In the genomic region with DNA sequence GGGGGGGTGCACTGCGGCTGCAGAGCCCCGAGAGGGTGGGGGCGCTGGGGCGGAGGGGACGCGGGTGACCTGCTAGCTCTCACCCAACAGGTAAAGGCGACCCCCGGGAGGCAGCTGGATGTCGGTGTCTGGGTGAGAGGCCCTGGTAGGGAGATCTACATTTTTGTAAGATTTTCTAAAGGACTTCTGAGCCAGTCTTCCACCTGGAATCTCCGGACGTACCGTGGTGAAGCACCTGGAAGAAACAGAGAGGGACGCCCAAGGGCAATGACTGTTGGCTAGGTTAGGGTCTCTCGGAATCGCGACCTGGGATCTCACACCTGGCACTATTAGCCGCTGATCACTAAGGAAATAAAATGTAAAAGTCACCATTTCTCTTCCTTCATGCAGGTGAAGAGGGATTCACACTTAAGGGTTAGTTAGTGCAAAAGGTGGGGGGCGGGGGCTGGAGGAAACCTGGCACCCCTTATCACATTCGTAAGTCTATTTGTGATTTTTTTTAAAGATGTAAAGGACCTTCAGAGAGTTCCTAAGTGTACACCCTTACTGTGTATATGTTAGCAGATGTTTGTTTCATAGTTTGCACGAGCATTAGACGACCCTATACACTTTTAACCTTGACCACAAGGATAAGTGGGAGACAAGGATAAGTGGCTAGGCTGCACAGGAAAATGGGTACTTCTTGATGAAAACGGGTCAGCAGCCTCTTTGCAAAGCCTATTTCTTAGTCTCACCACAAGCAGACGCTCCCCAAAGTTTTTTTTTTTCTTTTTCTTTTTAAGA, we compare ENCODE assay signal across 9 mouse cellular contexts. TPM values are rescaled to one million over a fixed set of nuclear protein-coding genes. Genes with fewer than 3 reads are reported as not detected.
DNase-seq lines count a peak whose midpoint lies in the region; ATAC-seq and TF ChIP-seq lines count a peak whose summit lies in the region.
"Had no signal": no experiment of that assay in that cellular context is flagged by ENCODE, and none has a peak within 500 bp of the region (broad histone marks: within the 10 kb centered on the region; RNA-seq: fewer than 3 reads in every experiment).

No protein-coding gene starts in this region.

- H3K4me3 ChIP-seq in heart, embryonic 12.5 days = peak overlapping the region; percentile 79
- H3K4me3 ChIP-seq in ES-Bruce4 (ENCODE audit: low read depth, low read length) = peak overlapping the region; percentile 88
- peak overlapping the region; percentile 84 for H3K4me3 ChIP-seq in forebrain, embryonic 15.5 days
- peak overlapping the region; percentile 24 to 48; a peak in 3 of 4 replicates for H3K4me3 ChIP-seq in liver, embryonic 14.5 days (ENCODE audit: insufficient read depth in 1 of 2, low read depth in 2 of 2, low read length in 2 of 2)

- no peak for TF ChIP-seq CTCF in ES-Bruce4 (IDR thresholded peaks at IDR 0.05; ENCODE audit: low read depth, low read length)
- no peak for TF ChIP-seq CTCF in liver, embryonic 14.5 days (IDR thresholded peaks at IDR 0.05; ENCODE audit: low read depth)

- peaks cover 27% of the 10 kb centered on the region for H3K4me1 ChIP-seq in heart, embryonic 12.5 days (replicated peaks)
- H3K4me1 ChIP-seq in ES-Bruce4 (ENCODE audit: control insufficient read depth, insufficient read depth, low read length) = no peaks in the 10 kb centered on the region
- H3K4me1 ChIP-seq in forebrain, embryonic 15.5 days = peaks cover 51% of the 10 kb centered on the region
- no peaks in the 10 kb centered on the region for H3K4me1 ChIP-seq in liver, embryonic 14.5 days (replicated peaks; ENCODE audit: control insufficient read depth in 2 of 2, insufficient read depth in 2 of 2, low read length in 1 of 2)

- H3K9me3 ChIP-seq in heart, embryonic 12.5 days (replicated peaks) = no peaks in the 10 kb centered on the region
- H3K9me3 ChIP-seq in ES-Bruce4 (replicated peaks; ENCODE audit: control insufficient read depth, insufficient read depth, low read length, poor library complexity, severe bottlenecking) = no peaks in the 10 kb centered on the region
- H3K9me3 ChIP-seq in forebrain, embryonic 15.5 days = no peaks in the 10 kb centered on the region
- H3K9me3 ChIP-seq in liver, embryonic 14.5 days (ENCODE audit: control insufficient read depth, low read length) = no peaks in the 10 kb centered on the region

- no peak for ATAC-seq in heart, embryonic 12.5 days (ENCODE audit: insufficient number of reproducible peaks, low FRiP score)
- ATAC-seq in forebrain, embryonic 15.5 days (replicated peaks) = no peak
- ATAC-seq in liver, embryonic 14.5 days (ENCODE audit: insufficient read depth) = 0 out of 2 replicates have a peak, but pooled peaks have one; percentile 5

- 1% methylated on average over 22 of the region's 23 CpGs for WGBS in heart, embryonic 12.5 days
- WGBS in forebrain, embryonic 15.5 days = under 1% methylated on average over 23 of the region's 23 CpGs
- 3% methylated on average over 23 of the region's 23 CpGs for WGBS in liver, embryonic 14.5 days (ENCODE audit: insufficient replicate concordance)

- TF ChIP-seq EP300 in ES-Bruce4 (IDR thresholded peaks at IDR 0.05; ENCODE audit: insufficient read depth, low read depth, low read length) = no peak
- TF ChIP-seq EP300 in liver, embryonic 14.5 days (IDR thresholded peaks at IDR 0.05; ENCODE audit: low read depth) = no peak

- peaks cover 13% of the 10 kb centered on the region for H3K27me3 ChIP-seq in heart, embryonic 12.5 days (replicated peaks)
- H3K27me3 ChIP-seq in ES-Bruce4 (ENCODE audit: control insufficient read depth, insufficient read depth, low read length, poor library complexity, severe bottlenecking) = no peaks in the 10 kb centered on the region
- no peaks in the 10 kb centered on the region for H3K27me3 ChIP-seq in forebrain, embryonic 15.5 days
- H3K27me3 ChIP-seq in liver, embryonic 14.5 days (ENCODE audit: control insufficient read depth, insufficient read depth, low read length) = peaks cover 52% of the 10 kb centered on the region

- DNase-seq in heart, postnatal 4 days = no peak
- no peak for DNase-seq in liver, embryonic 14.5 days (ENCODE audit: low read depth in 3 of 3, low spot score in 3 of 3)
- DNase-seq in adrenal gland, postnatal 14 days = no peak
- no peak for DNase-seq in T-cell, adult 2 months (ENCODE audit: low spot score)
- no peak for DNase-seq in cerebellum, adult 9-11 months

- H3K4me2 ChIP-seq in heart, embryonic 12.5 days = peak overlapping the region; percentile 84
- peak overlapping the region; percentile 76 for H3K4me2 ChIP-seq in forebrain, embryonic 15.5 days (replicated peaks)
- H3K4me2 ChIP-seq in liver, embryonic 14.5 days (ENCODE audit: low read depth) = peak overlapping the region; percentile 57

- H3K9ac ChIP-seq in heart, embryonic 12.5 days = peak overlapping the region; percentile 80
- H3K9ac ChIP-seq in ES-Bruce4 (ENCODE audit: low read depth, poor library complexity, severe bottlenecking) = peak overlapping the region; percentile 77
- H3K9ac ChIP-seq in forebrain, embryonic 15.5 days (replicated peaks) = peak overlapping the region; percentile 95
- no peak overlapping the region for H3K9ac ChIP-seq in liver, embryonic 14.5 days (replicated peaks)

- peaks cover 21% of the 10 kb centered on the region for H3K36me3 ChIP-seq in heart, embryonic 12.5 days
- no peaks in the 10 kb centered on the region for H3K36me3 ChIP-seq in ES-Bruce4 (ENCODE audit: control insufficient read depth, insufficient read depth, low read length, poor library complexity, severe bottlenecking)
- H3K36me3 ChIP-seq in forebrain, embryonic 15.5 days = no peaks in the 10 kb centered on the region
- no peaks in the 10 kb centered on the region for H3K36me3 ChIP-seq in liver, embryonic 14.5 days (replicated peaks; ENCODE audit: control insufficient read depth, insufficient read depth, low read depth)

- TF ChIP-seq POLR2A in ES-Bruce4 (IDR thresholded peaks at IDR 0.05; ENCODE audit: insufficient read depth, low read length) = no peak

- H3K27ac ChIP-seq in heart, embryonic 12.5 days (ENCODE audit: poor library complexity, severe bottlenecking) = peak overlapping the region; percentile 96
- H3K27ac ChIP-seq in ES-Bruce4 (ENCODE audit: insufficient read depth, low read length) = no peak overlapping the region
- peak overlapping the region; percentile 99 for H3K27ac ChIP-seq in forebrain, embryonic 15.5 days (replicated peaks)
- no peak overlapping the region for H3K27ac ChIP-seq in liver, embryonic 14.5 days

RNA-seq across cellular contexts. Expression of gene Irs1, which starts 0.9 kb away (rescaled TPM):
- 17.5 and 18.7 TPM in 2 replicates for polyA plus RNA-seq in heart, embryonic 12.5 days (2016; fragmentation: Nextera tagmentation; extraction: Ambion mirVana)
- total RNA-seq in heart, postnatal 4 days (2021) = 10 to 100 TPM; 39.4 to 43.1 TPM
- 15.3 and 15.8 TPM in 2 replicates for polyA plus RNA-seq in ES-Bruce4 (2011; ENCODE audit: insufficient read depth, insufficient read length, low read depth, missing spikeins)
- polyA plus RNA-seq in forebrain, embryonic 15.5 days (2015; fragmentation: Nextera tagmentation; extraction: Ambion mirVana) = 9.1 and 10.4 TPM in 2 replicates
- polyA plus RNA-seq in liver, embryonic 14.5 days (2012; rRNA removed) = 0.93 and 0.94 TPM in 2 replicates
- polyA plus RNA-seq in liver, embryonic 14.5 days (2014; fragmentation: Nextera tagmentation; extraction: Ambion mirVana) = 0.61 and 0.66 TPM in 2 replicates
- 12.5 and 15.0 TPM in 2 replicates for total RNA-seq in adrenal gland, postnatal 14 days (2021)

RNA-seq across cellular contexts. Expression of gene Rhbdd1, which starts 24.1 kb away (rescaled TPM):
- 11.5 and 11.9 TPM in 2 replicates for polyA plus RNA-seq in heart, embryonic 12.5 days (2016; fragmentation: Nextera tagmentation; extraction: Ambion mirVana)
- total RNA-seq in heart, postnatal 4 days (2021) = 10 to 100 TPM; 11.6 to 11.8 TPM
- polyA plus RNA-seq in ES-Bruce4 (2011; ENCODE audit: insufficient read depth, insufficient read length, low read depth, missing spikeins) = 19.2 and 21.4 TPM in 2 replicates
- 5.0 TPM in 2 replicates for polyA plus RNA-seq in forebrain, embryonic 15.5 days (2015; fragmentation: Nextera tagmentation; extraction: Ambion mirVana)
- 4.7 and 5.8 TPM in 2 replicates for polyA plus RNA-seq in liver, embryonic 14.5 days (2012; rRNA removed)
- polyA plus RNA-seq in liver, embryonic 14.5 days (2014; fragmentation: Nextera tagmentation; extraction: Ambion mirVana) = 4.9 and 5.4 TPM in 2 replicates
- total RNA-seq in adrenal gland, postnatal 14 days (2021) = 23.0 and 23.2 TPM in 2 replicates

RNA-seq across cellular contexts. Expression of gene Gm9747, which starts 59.2 kb away (rescaled TPM):
- 40.0 and 42.3 TPM in 2 replicates for polyA plus RNA-seq in heart, embryonic 12.5 days (2016; fragmentation: Nextera tagmentation; extraction: Ambion mirVana)
- not detected for total RNA-seq in heart, postnatal 4 days (2021)
- not detected in 2 replicates for polyA plus RNA-seq in ES-Bruce4 (2011; ENCODE audit: insufficient read depth, insufficient read length, low read depth, missing spikeins)
- 27.4 and 30.3 TPM in 2 replicates for polyA plus RNA-seq in forebrain, embryonic 15.5 days (2015; fragmentation: Nextera tagmentation; extraction: Ambion mirVana)
- polyA plus RNA-seq in liver, embryonic 14.5 days (2012; rRNA removed) = 0.02 TPM in 1 of 2 replicates, not detected in the other
- polyA plus RNA-seq in liver, embryonic 14.5 days (2014; fragmentation: Nextera tagmentation; extraction: Ambion mirVana) = 2.3 and 2.5 TPM in 2 replicates
- total RNA-seq in adrenal gland, postnatal 14 days (2021) = not detected in 2 replicates
- total RNA-seq: left cerebral cortex, postnatal 4 days had no signal

Comparison
In these comparisons a context has a peak if more than half of its experiments do, and no peak if none do; other contexts are left out.
1. H3K27ac ChIP-seq: peak in heart, embryonic 12.5 days (single experiment) and forebrain, embryonic 15.5 days (single experiment); none in ES-Bruce4 (single experiment) and liver, embryonic 14.5 days (single experiment).
2. H3K4me3 ChIP-seq: peak in every context shown above with its lines; median percentile 88 in ES-Bruce4; 84 in forebrain, embryonic 15.5 days; 79 in heart, embryonic 12.5 days; 36 in liver, embryonic 14.5 days.
3. Peak in every context shown above with its lines, with median percentiles within 50 percentile points of each other: H3K4me2 ChIP-seq.